Mouse (Mus musculus) limb, embryonic 10.5 days (tissue): ENCODE data around the gene Ccdc30. TPM values are rescaled to one million over a fixed set of nuclear protein-coding genes. Genes with fewer than 3 reads are reported as not detected.
A peak's percentile ranks its signal among the peaks of the same experiment; 100 is the strongest.

Source experiments
- DNase-seq: peaks from one replicate; pipeline ENCODE4 v3.0.0-alpha.2; 2017; ENCODE audit warnings: low spot score
- H3K27ac ChIP-seq: fragments of 300-500 bp; sonication (generic); 2 replicates; pipeline ENCODE4 v1.5.1; 2016; ENCODE audit warnings: mild to moderate bottlenecking
- H3K27me3 ChIP-seq: fragments of 300-500 bp; sonication (generic); 2 replicates; pipeline ENCODE4 v1.6.1; 2016; ENCODE audit warnings: low read depth, mild to moderate bottlenecking; ENCODE audit not compliant: poor library complexity, severe bottlenecking
- H3K36me3 ChIP-seq: fragments of 300-500 bp; sonication (generic); 2 replicates; pipeline ENCODE4 v1.6.1; 2016; ENCODE audit warnings: mild to moderate bottlenecking, moderate library complexity
- H3K4me1 ChIP-seq: fragments of 300-500 bp; sonication (generic); 2 replicates; pipeline ENCODE4 v1.6.1; 2016
- H3K4me3 ChIP-seq: fragments of 300-500 bp; sonication (generic); 2 replicates; pipeline ENCODE4 v1.5.1; 2016; ENCODE audit warnings: mild to moderate bottlenecking, moderate library complexity
- H3K9me3 ChIP-seq: fragments of 300-500 bp; sonication (generic); replicated peaks from 2 replicates; pipeline ENCODE4 v1.6.1; 2016; ENCODE audit warnings: mild to moderate bottlenecking
- WGBS: fragments of 180-500 bp; shearing (Covaris S2); methylation state at CpG from one replicate; pipeline ENCODE4 v1.1.7; 2016; 5-methylcytosine and 5-hydroxymethylcytosine counted together
- polyA plus RNA-seq: library from polyadenylated mRNA; unstranded; fragments of >200 nt; fragmentation: Nextera tagmentation; extraction: Ambion mirVana; gene quantifications from 2 replicates; pipeline ENCODE4 v1.2.1, GENCODE M21; 2016

Ccdc30 gene
- polyA plus RNA-seq, 1 experiment from 2014 or later: 7.0 TPM

DNA sequence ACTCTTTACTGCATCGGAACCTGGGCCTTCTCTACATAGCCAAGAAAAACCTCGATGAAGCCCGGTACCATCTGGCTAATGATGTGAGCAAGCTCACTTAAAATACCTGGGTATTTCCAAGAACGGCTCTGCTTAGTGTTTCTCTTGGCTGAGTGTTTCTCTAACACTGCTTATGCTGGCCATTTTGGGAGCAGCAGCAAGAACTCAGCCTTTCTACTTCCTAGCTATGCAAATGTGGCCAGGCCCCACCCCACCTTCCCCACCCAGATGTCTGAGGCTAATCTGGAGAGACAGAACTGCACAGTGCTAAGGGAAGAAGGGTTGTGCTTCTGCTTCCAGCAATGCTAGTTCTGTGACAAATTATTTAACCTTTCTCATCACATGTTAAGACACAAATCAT is 26.5 kb upstream of the Ccdc30 start:
- no peak overlapping the region for H3K27ac ChIP-seq
- H3K27me3 ChIP-seq: no peaks in the 10 kb centered on the region
- 97% methylated on average over 4 of the region's 4 CpGs for WGBS
- H3K36me3 ChIP-seq: no peaks in the 10 kb centered on the region
- peaks cover 6% of the 10 kb centered on the region; the same call in 1 of the 2 replicates for H3K4me1 ChIP-seq
- H3K4me3 ChIP-seq: no peak overlapping the region
- no peaks in the 10 kb centered on the region for H3K9me3 ChIP-seq
- DNase-seq: no peak

DNA sequence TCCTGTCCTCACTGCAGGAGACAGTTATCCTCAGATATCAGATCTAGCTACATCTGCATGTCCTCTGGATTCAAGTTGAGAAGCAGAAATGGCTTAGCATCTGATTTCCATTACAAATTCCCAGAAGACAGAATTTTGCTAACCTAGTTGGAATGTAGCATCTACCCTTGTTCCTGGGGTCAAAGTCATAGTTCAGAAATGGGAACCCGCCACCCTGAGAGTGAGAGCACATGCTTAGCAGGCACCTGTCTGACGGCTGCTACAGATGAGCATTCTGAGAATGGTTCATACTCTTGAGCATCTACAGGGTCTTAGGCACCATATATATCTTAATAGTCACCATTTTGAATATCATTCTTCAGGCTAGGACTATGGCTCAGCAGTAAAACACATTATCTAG is 22.6 kb upstream of the Ccdc30 start:
- H3K4me3 ChIP-seq: no peak overlapping the region
- no peaks in the 10 kb centered on the region for H3K27me3 ChIP-seq
- H3K36me3 ChIP-seq: no peaks in the 10 kb centered on the region
- no peaks in the 10 kb centered on the region for H3K9me3 ChIP-seq
- no peak overlapping the region for H3K27ac ChIP-seq
- H3K4me1 ChIP-seq: peaks cover 6% of the 10 kb centered on the region; the same call in 1 of the 2 replicates
- WGBS: 88% methylated on average over 2 of the region's 2 CpGs
- no peak for DNase-seq

DNA sequence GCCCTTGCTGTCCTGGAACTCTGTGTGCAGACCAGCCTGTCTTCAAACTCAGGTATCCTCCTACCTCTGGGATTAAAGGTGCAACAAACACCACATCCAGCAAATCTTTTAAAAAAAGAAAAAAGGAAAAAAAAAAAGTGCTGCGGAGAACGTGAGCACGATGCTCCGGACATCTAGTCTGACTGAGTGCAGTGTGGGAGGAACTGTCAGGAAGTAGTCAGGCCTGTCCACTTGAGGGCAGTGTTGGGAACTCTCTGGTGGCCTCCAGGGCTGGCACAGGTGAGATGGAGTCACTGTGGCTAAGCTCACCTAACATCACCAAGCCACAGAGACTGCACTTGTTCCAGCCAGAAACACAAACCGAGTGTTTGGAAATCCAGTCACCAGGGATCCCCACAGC is 15.4 kb upstream of the Ccdc30 start:
- Histone ChIP-seq H3K4me3 (no peak overlapping the region), H3K27ac (no peak overlapping the region), H3K36me3 (no peaks in the 10 kb centered on the region), H3K4me1 (no peaks in the 10 kb centered on the region), H3K9me3 (no peaks in the 10 kb centered on the region), H3K27me3 (peaks cover 3% of the 10 kb centered on the region; the same call in 1 of the 2 replicates)
- 25% methylated on average over 5 of the region's 5 CpGs for WGBS
- no peak for DNase-seq

DNA sequence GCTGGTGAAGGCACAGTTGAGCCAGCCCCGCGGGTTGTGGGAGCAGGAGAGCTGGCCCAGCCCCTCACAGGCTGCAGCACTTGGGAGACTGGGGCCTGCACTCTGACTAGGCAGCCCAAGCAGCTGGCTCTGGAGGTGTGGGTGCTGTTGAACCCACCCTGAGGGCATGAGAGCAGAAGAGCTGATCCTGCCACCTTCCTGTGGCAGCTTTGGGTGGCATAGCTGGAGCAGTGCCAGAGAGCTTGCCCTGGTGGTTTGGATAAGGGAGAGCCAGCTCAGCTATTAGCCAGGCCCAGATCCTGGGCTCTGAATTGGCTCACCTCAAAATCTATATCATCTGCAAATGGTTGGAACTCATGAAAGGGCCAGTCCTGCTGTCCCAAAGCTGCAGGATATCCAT is 12.4 kb upstream of the Ccdc30 start:
- no peak overlapping the region for H3K4me3 ChIP-seq
- H3K36me3 ChIP-seq: no peaks in the 10 kb centered on the region
- 73% methylated on average over 2 of the region's 2 CpGs for WGBS
- peaks cover 3% of the 10 kb centered on the region; the same call in 1 of the 2 replicates for H3K27me3 ChIP-seq
- H3K9me3 ChIP-seq: no peaks in the 10 kb centered on the region
- no peak for DNase-seq
- no peak overlapping the region for H3K27ac ChIP-seq
- H3K4me1 ChIP-seq: peaks cover 10% of the 10 kb centered on the region

DNA sequence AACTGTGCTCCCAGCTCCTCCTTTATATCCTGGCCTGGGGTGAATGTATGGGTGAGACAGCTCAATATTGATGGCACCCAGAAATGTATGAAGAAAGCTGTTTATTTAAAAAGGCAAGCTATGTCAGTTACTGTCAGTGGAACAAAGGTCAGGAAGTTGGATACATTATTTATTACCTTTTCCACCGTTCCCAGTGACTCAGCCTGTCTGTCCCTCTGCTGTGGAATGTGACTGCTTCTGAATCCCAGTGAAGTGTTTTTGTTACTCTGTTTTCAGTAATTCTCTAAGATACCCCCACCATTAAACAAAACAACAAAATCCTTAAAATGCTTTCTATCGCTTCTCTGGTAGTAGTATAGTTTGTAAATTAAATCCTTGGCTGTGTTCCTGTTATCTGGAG is 10.3 kb upstream of the Ccdc30 start:
- Histone ChIP-seq H3K9me3 (no peaks in the 10 kb centered on the region), H3K27ac (no peak overlapping the region), H3K4me3 (no peak overlapping the region), H3K4me1 (peaks cover 22% of the 10 kb centered on the region), H3K36me3 (peaks cover under 1% of the 10 kb centered on the region; the same call in 1 of the 2 replicates), H3K27me3 (peaks cover 3% of the 10 kb centered on the region; the same call in 1 of the 2 replicates)
- WGBS: 55% methylated on average over 2 of the region's 2 CpGs
- no peak for DNase-seq

DNA sequence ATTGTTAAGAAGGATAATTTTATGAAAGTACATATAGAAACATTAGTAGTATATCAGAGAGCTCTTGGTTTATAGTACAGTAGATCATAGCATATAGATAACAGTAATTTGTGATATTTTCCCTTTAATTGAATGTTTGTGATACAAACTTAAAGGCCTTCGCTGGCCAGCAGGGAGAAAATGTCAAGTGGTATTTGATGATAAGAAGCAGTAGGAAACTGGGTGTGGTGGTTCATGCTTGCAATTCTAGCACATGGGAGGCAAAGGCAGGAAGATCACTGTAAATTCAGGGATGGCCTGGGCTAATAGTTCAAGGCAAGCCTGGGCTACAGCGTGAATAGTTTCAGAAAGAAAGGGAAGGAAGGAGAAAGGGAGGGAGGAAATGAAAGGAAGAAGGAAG is 9.8 kb upstream of the Ccdc30 start:
- Histone ChIP-seq H3K36me3 (peaks cover 4% of the 10 kb centered on the region; the same call in 1 of the 2 replicates), H3K4me1 (peaks cover 22% of the 10 kb centered on the region), H3K9me3 (no peaks in the 10 kb centered on the region), H3K27me3 (peaks cover 3% of the 10 kb centered on the region; the same call in 1 of the 2 replicates), H3K4me3 (no peak overlapping the region), H3K27ac (no peak overlapping the region)
- WGBS: 91% methylated on average over 2 of the region's 2 CpGs
- no peak for DNase-seq

DNA sequence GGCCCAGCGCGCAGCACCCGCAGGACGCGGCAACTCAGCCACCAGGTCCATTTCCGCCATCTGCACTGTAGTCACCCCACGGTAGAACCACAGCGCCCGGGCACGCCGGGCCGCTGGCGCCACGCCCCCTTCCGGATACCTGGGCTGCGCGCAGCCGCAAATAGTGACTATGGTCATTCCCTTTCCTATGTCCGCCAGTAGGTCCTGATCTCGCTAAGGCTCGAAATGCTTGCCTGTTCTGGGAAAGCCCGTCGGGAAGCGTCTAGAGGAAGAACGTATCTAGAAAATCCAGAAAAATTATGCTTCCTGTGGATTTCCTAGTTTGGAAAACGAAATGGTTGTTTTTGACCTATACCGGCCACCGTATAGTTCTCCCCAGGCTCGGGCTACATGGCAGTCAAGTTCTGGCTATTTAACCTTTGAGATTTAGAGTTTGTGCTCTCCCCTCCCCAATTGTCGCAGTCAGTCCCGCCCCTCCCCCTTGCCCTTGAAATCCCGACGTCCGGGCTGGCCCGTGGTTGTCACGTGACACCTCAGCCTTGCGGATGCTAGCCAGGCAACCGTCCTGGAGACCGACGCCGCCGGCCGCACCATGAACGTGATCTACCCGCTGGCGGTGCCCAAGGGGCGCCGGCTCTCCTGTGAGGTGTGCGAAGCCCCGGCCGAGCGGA is 7.1 kb upstream of the Ccdc30 start, which contains the start of the genes Ppcs and Zmynd12:
TSS of gene Ppcs (minus strand) at position 127 of the 671 bp plus-strand sequence.
TSS of gene Zmynd12 (plus strand) at position 521 of the 671 bp plus-strand sequence.
- H3K9me3 ChIP-seq: no peaks in the 10 kb centered on the region
- DNase-seq: peak; percentile 92
- H3K4me3 ChIP-seq: peak within 1 kb of the TSS; percentile 76

DNA sequence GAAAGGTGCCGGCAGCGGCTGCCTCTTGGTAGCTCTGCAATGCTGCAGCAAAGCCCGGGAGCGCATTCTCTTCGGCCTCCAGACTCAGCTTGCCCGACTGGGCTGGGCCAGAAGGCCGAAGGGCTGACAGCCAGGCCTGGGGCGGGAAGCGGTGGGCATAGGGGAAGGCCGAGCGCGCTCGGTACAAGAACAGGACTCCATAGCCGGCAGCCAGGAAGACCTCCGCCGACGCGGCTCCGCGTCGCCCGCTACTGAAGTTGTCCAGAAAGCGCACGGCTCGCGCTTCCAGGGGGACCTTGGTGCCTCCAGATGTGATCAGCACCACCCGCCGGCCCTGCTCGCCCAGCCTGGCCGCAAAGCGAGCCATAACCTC is 6.6 kb upstream of the Ccdc30 start:
- peak overlapping the region; percentile 92 for H3K27ac ChIP-seq
- under 1% methylated on average over 31 of the region's 31 CpGs for WGBS
- no peaks in the 10 kb centered on the region for H3K9me3 ChIP-seq
- peaks cover 22% of the 10 kb centered on the region for H3K4me1 ChIP-seq
- H3K4me3 ChIP-seq: peak overlapping the region; percentile 76
- peaks cover 26% of the 10 kb centered on the region for H3K36me3 ChIP-seq
- no peak for DNase-seq
- H3K27me3 ChIP-seq: no peaks in the 10 kb centered on the region

More for the DNA sequence above, 7.1 kb upstream of the Ccdc30 start, which contains the start of the genes Ppcs and Zmynd12:
- Histone ChIP-seq H3K36me3 (peaks cover 26% of the 10 kb centered on the region), H3K27ac (peak within 1 kb of the TSS; percentile 92), H3K27me3 (no peaks in the 10 kb centered on the region), H3K4me1 (peaks cover 22% of the 10 kb centered on the region)
- WGBS: under 1% methylated on average over 52 of the region's 52 CpGs

DNA sequence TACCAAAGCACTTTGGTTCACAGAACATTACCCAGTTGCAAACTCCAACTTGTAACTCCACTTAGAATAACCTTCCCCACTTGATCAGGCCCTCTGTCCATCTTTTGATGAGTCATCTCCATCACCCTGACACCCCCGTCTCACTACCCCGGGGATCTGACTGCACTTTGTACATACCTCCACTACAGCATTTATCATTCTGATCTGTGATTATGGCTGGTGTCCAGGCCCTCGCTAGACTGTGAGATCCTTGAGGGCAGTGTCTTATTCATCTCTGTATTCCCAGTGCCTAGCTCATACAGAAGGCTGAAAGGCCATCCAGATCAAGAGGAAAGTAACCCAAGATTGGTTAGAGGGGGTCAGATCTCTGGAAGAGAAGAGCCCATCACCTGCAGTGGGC is 5.9 kb upstream of the Ccdc30 start:
- WGBS: 71% methylated on average over 3 of the region's 3 CpGs
- H3K9me3 ChIP-seq: no peaks in the 10 kb centered on the region
- DNase-seq: no peak
- H3K27ac ChIP-seq: no peak overlapping the region
- peak overlapping the region; percentile 76 for H3K4me3 ChIP-seq
- H3K36me3 ChIP-seq: peaks cover 26% of the 10 kb centered on the region
- peaks cover 22% of the 10 kb centered on the region for H3K4me1 ChIP-seq
- no peaks in the 10 kb centered on the region for H3K27me3 ChIP-seq

DNA sequence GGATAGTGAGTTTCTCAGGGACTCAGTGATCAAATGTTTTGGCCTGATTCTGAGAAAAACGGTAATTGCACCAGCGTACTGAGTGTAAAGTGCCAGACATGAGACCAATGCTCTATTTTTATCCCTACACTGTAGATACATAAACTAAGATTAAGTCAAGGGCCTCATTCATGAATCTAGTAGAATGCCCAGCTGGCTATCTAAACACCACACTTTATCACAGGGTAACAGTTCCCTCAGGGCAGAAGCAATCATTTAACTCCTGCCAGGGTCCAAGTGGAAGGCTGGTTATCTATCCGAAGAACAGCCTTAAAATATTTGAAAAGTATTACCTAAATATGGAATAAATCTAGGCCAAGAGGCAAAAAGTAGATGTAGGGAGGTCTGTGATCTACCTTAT is 2.6 kb upstream of the Ccdc30 start:
- H3K27me3 ChIP-seq: no peaks in the 10 kb centered on the region
- peaks cover 26% of the 10 kb centered on the region for H3K4me1 ChIP-seq
- no peak overlapping the region for H3K27ac ChIP-seq
- H3K9me3 ChIP-seq: no peaks in the 10 kb centered on the region
- 91% methylated on average over 3 of the region's 3 CpGs for whole genome bisulfite sequencing
- no peak for DNase-seq
- peaks cover 26% of the 10 kb centered on the region for H3K36me3 ChIP-seq
- H3K4me3 ChIP-seq: no peak overlapping the region

DNA sequence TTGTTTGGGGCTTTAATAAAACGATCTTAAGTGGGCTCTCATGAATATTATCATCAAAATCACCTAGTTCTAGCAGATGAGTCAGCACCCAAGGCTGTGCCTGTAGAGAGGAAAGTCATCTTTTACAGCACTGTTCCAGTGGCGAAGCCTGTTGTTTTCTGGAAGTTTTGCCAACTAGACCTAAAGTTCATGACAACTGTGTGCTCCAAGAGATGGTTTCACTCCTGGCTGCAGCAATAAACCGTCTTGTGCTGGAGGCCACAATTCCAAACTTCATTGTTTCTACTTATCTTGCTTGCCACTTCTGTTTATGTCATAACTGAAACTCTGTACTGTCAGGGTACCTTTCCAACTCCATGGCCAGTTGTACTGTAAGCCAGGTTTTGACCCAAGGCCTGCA is 1.9 kb upstream of the Ccdc30 start:
- no peak for DNase-seq
- no peak overlapping the region for H3K4me3 ChIP-seq
- 76% methylated on average over 3 of the region's 3 CpGs for WGBS
- no peaks in the 10 kb centered on the region for H3K27me3 ChIP-seq
- H3K9me3 ChIP-seq: no peaks in the 10 kb centered on the region
- peaks cover 26% of the 10 kb centered on the region for H3K36me3 ChIP-seq
- H3K4me1 ChIP-seq: peaks cover 24% of the 10 kb centered on the region
- no peak overlapping the region for H3K27ac ChIP-seq

DNA sequence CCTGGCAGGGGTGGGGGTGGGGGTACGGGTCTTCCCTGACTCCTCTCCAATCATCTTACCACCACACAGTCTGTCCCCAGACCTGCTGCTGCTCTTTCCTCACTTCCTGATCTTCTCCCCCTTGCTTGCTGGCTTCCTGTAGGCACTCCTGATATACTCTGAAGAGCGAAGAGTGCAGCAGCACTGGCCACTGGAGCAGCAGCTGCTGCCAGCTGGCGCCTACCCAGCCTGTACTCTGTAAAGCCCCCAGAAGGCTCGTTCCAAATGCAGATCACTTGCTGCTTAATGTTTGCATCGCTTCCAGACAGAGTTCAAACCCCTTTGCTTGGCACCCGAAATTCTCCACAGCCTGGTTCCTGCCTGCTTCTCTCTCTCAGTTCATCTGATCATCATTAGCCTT is 2.5 kb downstream of the Ccdc30 start:
- Histone ChIP-seq H3K27me3 (no peaks in the 10 kb centered on the region), H3K36me3 (0 out of 2 replicates have a peak, but pooled peaks cover under 1% of the 10 kb centered on the region), H3K4me3 (no peak overlapping the region), H3K9me3 (no peaks in the 10 kb centered on the region), H3K27ac (no peak overlapping the region), H3K4me1 (peaks cover 12% of the 10 kb centered on the region; the same call in 1 of the 2 replicates)
- WGBS: 82% methylated on average over 6 of the region's 6 CpGs
- no peak for DNase-seq

DNA sequence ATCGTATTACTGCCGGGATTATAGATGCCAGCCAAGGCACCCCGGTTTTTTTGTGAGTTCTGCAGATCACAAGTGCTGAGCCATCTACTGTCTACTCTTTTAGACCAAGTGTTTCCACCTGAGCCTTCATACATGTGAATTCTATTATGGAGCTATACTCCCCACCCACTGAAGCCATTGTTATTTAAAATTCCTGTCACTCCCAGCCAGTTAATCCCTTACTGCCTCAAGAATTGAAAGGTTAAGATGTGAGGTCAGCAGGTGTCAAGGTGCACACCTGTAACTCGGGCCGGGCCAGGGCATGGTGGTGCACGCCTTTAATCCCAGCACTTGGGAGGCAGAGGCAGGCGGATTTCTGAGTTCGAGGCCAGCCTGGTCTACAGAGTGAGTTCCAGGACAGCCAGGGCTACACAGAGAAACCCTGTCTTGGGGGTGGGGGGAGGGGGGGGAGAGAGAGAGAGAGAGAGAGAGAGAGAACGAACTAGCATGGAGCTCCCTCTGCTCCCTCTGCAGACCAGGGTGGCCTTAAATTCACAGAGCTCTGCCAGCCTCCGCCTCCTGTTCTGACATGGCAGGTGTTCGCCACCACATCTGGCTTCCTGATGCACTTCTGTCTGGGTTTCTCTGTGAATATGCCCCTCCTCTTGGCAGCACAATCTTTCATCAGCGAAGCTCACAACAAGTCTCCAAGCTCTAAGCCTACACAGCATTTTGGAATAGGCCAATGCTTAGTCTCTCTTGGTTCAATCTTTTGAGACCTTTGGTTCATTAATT is 3.3 kb downstream of the Ccdc30 start:
- DNase-seq: no peak
- H3K4me3 ChIP-seq: no peak overlapping the region
- peaks cover 12% of the 10 kb centered on the region; the same call in 1 of the 2 replicates for H3K4me1 ChIP-seq
- H3K9me3 ChIP-seq: no peaks in the 10 kb centered on the region
- H3K27me3 ChIP-seq: no peaks in the 10 kb centered on the region
- 83% methylated on average over 12 of the region's 12 CpGs for WGBS
- no peak overlapping the region for H3K27ac ChIP-seq
- no peaks in the 10 kb centered on the region for H3K36me3 ChIP-seq
